Mouse (Mus musculus) neural tube, embryonic 11.5 days (tissue): Measurements from ENCODE around the gene Ctdspl. TPM values are rescaled to one million over a fixed set of nuclear protein-coding genes. Genes with fewer than 3 reads are reported as not detected.

Experiments used
- microRNA-seq: library from miRNA; unstranded; fragments of <30 nt; microRNA quantifications from one replicate; pipeline ENCODE4, GENCODE M21; 2016
- polyA plus RNA-seq: library from polyadenylated mRNA; unstranded; fragments of >200 nt; fragmentation: Nextera tagmentation; extraction: Ambion mirVana; gene quantifications from 2 replicates; pipeline ENCODE4 v1.2.1, GENCODE M21; 2014

Gene Ctdspl
- polyA plus RNA-seq, 1 experiment from 2014 or later: 8.6 TPM

Small RNA genes within 50 kb of the gene (microRNA-seq; reads per million reads assigned to microRNA genes)
- 9.1 reads per million, percentile 20 among the genes with 10 or more reads in this experiment for gene Mir26a-1

Other genes with a start within 250 kb of the Ctdspl start
- 12.1 and 12.2 TPM in 2 replicates for gene Vill, start 126.3 kb downstream of the Ctdspl start, polyA plus RNA-seq
- 26.3 and 30.5 TPM in 2 replicates for gene Plcd1, start 167.0 kb downstream of the Ctdspl start, polyA plus RNA-seq
- 0.92 and 0.97 TPM in 2 replicates for gene Dlec1, start 176.0 kb downstream of the Ctdspl start, polyA plus RNA-seq
- gene Acaa1b, start 230.6 kb downstream of the Ctdspl start, polyA plus RNA-seq: 1.2 and 1.4 TPM in 2 replicates
- gene Gm47289, start 232.7 kb downstream of the Ctdspl start, polyA plus RNA-seq: not detected in 2 replicates